Mouse (Mus musculus): ENCODE data around the gene Apopt1. TPM values are rescaled to one million over a fixed set of nuclear protein-coding genes. Genes with fewer than 3 reads are reported as not detected.

Gene Apopt1
- polyA plus RNA-seq, 1 experiment from 2014 or later, result 58.5 TPM

DNA sequence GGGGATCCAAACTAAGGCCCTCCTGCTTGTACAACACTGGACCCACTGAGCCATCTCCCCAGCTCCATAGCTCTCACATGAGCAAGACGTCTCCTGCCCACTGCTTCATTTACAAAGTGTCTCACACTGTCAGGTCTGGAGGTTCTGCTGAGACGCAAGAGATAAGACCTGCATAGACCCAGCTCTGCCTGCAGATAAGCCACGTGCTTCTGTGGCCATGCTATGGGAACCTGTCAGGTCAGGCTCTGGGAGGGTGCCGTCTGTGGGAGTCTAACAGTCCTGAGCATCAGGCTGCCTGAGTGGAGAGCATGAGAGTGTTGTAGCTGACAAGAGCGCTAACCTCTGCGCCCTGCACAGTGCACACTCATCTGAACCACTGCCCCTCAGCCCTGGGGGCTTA lies 74.0 kb downstream of the Apopt1 start:
- no peak for ATAC-seq (ENCODE audit: low FRiP score)
- Histone ChIP-seq H3K4me2 (no peak overlapping the region), H3K36me3 (peaks cover 93% of the 10 kb centered on the region), H3K9me3 (replicated peaks) (no peaks in the 10 kb centered on the region), H3K9ac (replicated peaks) (no peak overlapping the region), H3K27ac (replicated peaks) (no peak overlapping the region), H3K27me3 (replicated peaks) (no peaks in the 10 kb centered on the region), H3K4me3 (replicated peaks) (no peak overlapping the region), H3K4me1 (no peaks in the 10 kb centered on the region)
- 94% methylated on average over 6 of the region's 6 CpGs for WGBS

DNA sequence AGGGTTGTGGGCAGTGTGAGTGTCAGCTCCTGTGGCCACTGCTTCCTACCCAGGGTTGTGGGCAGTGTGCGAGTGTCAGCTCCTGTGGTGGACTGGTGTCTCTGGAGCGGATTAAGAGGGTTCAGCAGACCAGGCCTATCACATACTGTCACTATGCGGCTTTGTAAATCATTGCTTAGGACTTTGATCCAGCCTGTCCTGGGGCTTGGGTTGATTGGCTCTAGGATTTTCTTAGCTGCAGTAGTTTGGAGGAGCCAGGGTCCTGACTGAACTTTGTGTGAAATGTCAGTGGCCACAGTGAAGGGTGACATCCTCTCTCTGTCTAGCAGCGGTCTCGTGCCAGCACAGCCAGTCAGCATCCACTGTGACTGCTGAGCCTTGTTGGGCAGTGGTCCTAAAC lies 77.0 kb downstream of the Apopt1 start:
- ATAC-seq (ENCODE audit: low FRiP score), result no peak
- H3K27me3 ChIP-seq (replicated peaks), result no peaks in the 10 kb centered on the region

DNA sequence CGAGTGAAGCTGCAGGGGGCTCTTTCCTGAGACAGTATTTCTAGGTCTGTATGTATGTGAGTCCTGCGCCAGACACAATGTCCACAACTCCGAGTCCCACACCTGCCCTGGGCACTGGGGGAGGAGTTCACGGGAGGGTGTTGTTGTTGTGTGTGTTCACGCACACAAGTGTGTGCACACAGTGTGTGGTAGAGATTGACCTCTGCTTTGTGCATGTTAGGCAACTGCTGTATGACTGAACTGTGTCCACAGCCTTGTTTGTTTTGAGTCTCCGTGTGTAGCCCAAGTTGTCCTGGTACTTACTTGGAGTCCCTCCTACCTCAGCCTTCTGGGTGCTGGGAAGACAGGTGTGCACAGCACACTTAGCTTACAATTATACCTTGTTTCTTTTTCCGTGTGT lies 77.6 kb downstream of the Apopt1 start:
- Histone ChIP-seq H3K36me3 (peaks cover 90% of the 10 kb centered on the region), H3K9ac (replicated peaks) (no peak overlapping the region), H3K27ac (replicated peaks) (no peak overlapping the region), H3K9me3 (replicated peaks) (no peaks in the 10 kb centered on the region), H3K4me1 (no peaks in the 10 kb centered on the region), H3K4me2 (no peak overlapping the region), H3K27me3 (replicated peaks) (no peaks in the 10 kb centered on the region), H3K4me3 (replicated peaks) (no peak overlapping the region)
- WGBS, result 90% methylated on average over 7 of the region's 7 CpGs
- no peak for ATAC-seq (ENCODE audit: low FRiP score)

More for the DNA sequence above, 77.0 kb downstream of the Apopt1 start:
- Histone ChIP-seq H3K4me1 (no peaks in the 10 kb centered on the region), H3K27ac (replicated peaks) (no peak overlapping the region), H3K9me3 (replicated peaks) (no peaks in the 10 kb centered on the region), H3K4me2 (no peak overlapping the region), H3K9ac (replicated peaks) (no peak overlapping the region), H3K4me3 (replicated peaks) (no peak overlapping the region), H3K36me3 (peaks cover 88% of the 10 kb centered on the region)
- WGBS, result 96% methylated on average over 5 of the region's 5 CpGs

DNA sequence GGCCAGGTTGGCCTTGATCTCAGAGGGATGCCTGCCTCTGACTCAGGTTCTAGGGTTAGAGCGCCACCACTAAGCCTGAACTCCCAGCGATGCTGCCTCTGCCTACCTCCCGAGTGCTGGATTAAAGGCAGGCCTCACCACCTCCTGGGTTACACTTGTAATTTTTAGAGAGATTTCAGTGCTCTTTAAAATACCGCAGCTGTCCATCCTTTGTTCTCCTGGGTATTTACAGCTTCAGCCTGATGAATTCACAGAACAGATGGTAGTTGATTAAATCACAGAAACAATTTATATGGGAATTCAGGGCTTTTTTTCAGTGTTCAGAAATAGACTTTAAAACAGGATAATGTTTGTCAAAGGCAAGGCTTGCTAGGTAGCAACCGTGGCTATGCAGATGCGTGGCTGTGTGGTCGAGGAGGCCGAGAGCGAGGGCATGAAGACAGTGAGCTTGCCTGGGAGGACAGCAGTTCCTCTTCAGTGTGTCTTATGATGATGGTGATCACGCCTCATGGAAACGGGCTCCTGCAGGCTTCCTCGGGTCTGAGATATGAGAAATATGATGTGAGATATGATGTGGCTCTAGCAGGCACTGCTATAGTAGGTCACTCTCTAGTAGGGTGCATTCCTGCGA lies 78.5 kb downstream of the Apopt1 start:
- ATAC-seq (ENCODE audit: low FRiP score), result no peak

DNA sequence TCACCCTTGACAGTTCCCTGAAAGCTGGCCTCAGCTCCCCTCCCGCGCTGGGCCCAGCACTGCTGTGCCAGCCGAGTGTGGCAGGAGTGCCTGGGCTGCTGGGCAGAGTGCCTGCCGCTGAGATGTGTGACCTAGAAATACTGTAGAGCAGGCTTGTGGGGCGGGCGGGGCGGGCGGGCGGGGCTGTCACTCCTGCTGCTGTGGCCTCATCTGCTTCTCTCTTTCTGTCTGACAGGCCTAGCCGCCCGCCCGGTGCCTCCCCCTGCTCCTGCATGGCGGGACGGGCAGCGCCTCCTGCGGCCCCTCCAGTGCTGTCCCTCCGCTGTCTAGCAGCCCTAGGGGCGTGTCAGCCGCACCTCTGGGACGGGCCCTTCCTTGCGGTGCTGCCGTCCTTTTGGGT lies 81.0 kb downstream of the Apopt1 start:
- 80% methylated on average over 22 of the region's 22 CpGs for WGBS
- H3K36me3 ChIP-seq, result peaks cover 78% of the 10 kb centered on the region

More for the DNA sequence above, 78.5 kb downstream of the Apopt1 start:
- 69% methylated on average over 13 of the region's 13 CpGs for WGBS
- Histone ChIP-seq H3K9ac (replicated peaks) (no peak overlapping the region), H3K27me3 (replicated peaks) (no peaks in the 10 kb centered on the region), H3K36me3 (peaks cover 90% of the 10 kb centered on the region), H3K4me1 (no peaks in the 10 kb centered on the region), H3K4me2 (no peak overlapping the region), H3K27ac (replicated peaks) (0 out of 2 replicates have a peak overlapping the region, but pooled peaks have one; percentile 66), H3K9me3 (replicated peaks) (no peaks in the 10 kb centered on the region), H3K4me3 (replicated peaks) (no peak overlapping the region)

DNA sequence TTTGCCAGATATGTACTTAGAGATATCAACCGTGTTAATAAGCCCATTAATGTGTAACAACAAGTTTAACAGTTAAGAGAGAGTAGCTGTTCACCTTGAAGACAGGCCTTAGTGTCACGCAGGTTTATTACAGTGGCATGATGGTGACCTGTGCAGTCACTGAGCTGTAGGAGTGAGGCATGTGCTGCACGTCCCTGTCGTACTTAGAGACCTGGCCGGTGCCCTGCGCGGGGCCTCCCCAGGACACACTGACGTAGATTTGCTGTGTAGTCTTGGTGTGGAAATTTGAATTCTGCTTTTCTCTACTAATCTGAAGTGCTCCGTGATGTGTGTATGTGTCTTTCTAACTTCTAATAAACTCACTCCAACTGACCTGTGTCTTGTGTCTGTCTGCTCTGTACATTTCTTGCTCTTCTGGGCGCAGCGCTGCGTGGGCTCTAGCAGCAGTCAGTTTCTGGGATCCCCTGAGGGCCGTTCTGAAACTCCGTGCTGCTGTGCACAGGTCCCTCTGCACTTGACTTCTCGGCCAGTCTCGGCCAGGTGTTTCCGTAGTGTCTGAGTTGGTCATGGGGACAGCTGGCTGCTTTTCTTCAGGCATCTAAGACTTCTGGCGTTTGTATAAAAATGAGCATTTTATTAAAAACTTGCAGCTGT lies 81.6 kb downstream of the Apopt1 start:
- no peak overlapping the region for H3K9ac ChIP-seq (replicated peaks)
- no peak overlapping the region for H3K4me3 ChIP-seq (replicated peaks)
- WGBS, result 93% methylated on average over 18 of the region's 18 CpGs
- peaks cover 72% of the 10 kb centered on the region for H3K36me3 ChIP-seq
- H3K9me3 ChIP-seq (replicated peaks), result no peaks in the 10 kb centered on the region
- no peak overlapping the region for H3K4me2 ChIP-seq
- no peaks in the 10 kb centered on the region for H3K27me3 ChIP-seq (replicated peaks)
- ATAC-seq (ENCODE audit: low FRiP score), result no peak
- no peak overlapping the region for H3K27ac ChIP-seq (replicated peaks)
- H3K4me1 ChIP-seq, result no peaks in the 10 kb centered on the region

More for the DNA sequence above, 81.0 kb downstream of the Apopt1 start:
- H3K4me2 ChIP-seq, result no peak overlapping the region
- H3K27ac ChIP-seq (replicated peaks), result no peak overlapping the region
- no peak overlapping the region for H3K9ac ChIP-seq (replicated peaks)
- ATAC-seq (ENCODE audit: low FRiP score), result no peak
- H3K9me3 ChIP-seq (replicated peaks), result no peaks in the 10 kb centered on the region
- no peak overlapping the region for H3K4me3 ChIP-seq (replicated peaks)
- H3K4me1 ChIP-seq, result no peaks in the 10 kb centered on the region
- H3K27me3 ChIP-seq (replicated peaks), result no peaks in the 10 kb centered on the region

DNA sequence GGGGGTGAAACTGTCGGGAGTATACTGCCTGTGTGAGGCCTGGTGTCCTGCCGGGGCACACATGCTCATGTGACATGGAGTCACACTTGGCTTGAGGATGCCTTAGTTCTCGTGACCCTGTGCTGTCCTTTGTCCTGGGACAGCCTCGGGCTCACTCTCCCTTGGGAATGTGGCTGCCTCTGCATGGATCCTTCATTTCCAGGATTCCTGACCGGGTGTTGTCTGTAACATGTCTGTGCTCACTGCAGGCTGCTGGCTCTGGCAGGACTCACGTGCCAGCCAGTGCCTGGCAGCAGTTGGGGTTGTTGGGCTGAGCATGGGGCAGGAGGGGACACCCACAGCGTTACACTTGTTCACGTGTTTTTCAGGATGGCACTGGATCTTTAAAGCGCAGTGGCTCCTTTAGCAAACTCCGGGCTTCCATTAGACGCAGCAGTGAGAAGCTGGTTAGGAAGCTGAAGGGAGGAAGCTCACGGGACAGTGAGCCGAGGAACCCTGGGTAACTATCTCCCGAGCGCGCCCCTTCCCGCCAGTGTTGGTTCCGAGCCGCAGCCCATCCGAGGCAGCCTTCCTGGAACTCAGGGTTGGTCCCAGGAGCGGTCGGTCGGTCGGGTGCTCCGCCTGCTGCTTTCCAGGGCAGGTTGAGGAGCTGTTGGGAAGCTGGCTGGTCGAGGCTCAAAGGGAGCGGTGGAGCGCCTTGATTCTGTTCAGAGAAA lies 82.3 kb downstream of the Apopt1 start:
- Histone ChIP-seq H3K9ac (replicated peaks) (no peak overlapping the region), H3K27me3 (replicated peaks) (no peaks in the 10 kb centered on the region), H3K27ac (replicated peaks) (no peak overlapping the region), H3K9me3 (replicated peaks) (no peaks in the 10 kb centered on the region), H3K4me3 (replicated peaks) (no peak overlapping the region), H3K36me3 (peaks cover 65% of the 10 kb centered on the region), H3K4me2 (no peak overlapping the region), H3K4me1 (no peaks in the 10 kb centered on the region)
- no peak for ATAC-seq (ENCODE audit: low FRiP score)
- WGBS, result 89% methylated on average over 28 of the region's 28 CpGs

DNA sequence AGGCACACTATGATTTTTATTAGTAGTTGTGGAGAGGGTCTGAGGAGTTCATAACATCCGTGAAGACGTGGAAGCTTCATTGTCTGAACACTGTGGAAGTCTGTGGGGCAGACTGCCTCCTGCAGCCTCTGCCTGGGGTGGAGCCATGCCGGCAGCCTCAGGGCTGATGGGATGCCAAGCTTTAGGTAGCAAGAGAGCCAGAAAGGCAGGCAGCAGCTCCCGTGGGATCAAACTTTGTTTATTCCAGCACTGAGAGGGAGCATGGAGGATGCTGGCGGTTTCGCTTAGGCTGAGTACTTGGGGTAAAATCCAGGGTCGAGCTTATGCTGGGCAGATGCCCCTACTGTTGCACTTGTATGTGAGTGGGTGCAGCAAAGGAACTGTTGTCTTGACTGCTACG lies 84.2 kb downstream of the Apopt1 start:
- Histone ChIP-seq H3K36me3 (peaks cover 56% of the 10 kb centered on the region), H3K9ac (replicated peaks) (no peak overlapping the region), H3K9me3 (replicated peaks) (no peaks in the 10 kb centered on the region), H3K27me3 (replicated peaks) (no peaks in the 10 kb centered on the region), H3K27ac (replicated peaks) (no peak overlapping the region), H3K4me3 (replicated peaks) (no peak overlapping the region), H3K4me1 (no peaks in the 10 kb centered on the region), H3K4me2 (no peak overlapping the region)
- no peak for ATAC-seq (ENCODE audit: low FRiP score)
- 80% methylated on average over 8 of the region's 8 CpGs for WGBS

DNA sequence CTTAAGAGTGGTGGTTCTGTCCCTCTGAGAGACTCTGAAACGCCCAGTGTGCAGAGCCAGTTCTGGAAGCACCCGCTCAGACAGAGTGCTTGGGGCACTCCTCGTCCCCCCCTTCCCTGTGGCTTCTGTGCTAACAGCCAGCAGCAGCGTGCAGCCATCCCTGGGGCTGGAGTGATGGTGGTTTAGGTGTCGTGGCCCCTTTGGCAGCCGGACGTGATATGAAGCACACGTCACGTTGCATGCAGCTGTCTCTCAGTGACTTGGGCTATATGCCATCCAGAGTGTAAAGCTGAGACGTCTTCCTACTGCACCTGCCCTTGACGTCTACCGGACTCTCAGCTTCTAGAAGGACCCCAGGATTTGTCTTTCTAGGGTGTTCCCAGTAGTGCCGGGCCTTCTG lies 85.4 kb downstream of the Apopt1 start:
- H3K9me3 ChIP-seq (replicated peaks), result no peaks in the 10 kb centered on the region
- H3K4me2 ChIP-seq, result no peak overlapping the region
- 96% methylated on average over 13 of the region's 13 CpGs for WGBS
- H3K4me1 ChIP-seq, result no peaks in the 10 kb centered on the region
- H3K27me3 ChIP-seq (replicated peaks), result no peaks in the 10 kb centered on the region
- H3K36me3 ChIP-seq, result peaks cover 53% of the 10 kb centered on the region
- no peak overlapping the region for H3K4me3 ChIP-seq (replicated peaks)
- ATAC-seq (ENCODE audit: low FRiP score), result no peak
- no peak overlapping the region for H3K9ac ChIP-seq (replicated peaks)
- H3K27ac ChIP-seq (replicated peaks), result no peak overlapping the region

DNA sequence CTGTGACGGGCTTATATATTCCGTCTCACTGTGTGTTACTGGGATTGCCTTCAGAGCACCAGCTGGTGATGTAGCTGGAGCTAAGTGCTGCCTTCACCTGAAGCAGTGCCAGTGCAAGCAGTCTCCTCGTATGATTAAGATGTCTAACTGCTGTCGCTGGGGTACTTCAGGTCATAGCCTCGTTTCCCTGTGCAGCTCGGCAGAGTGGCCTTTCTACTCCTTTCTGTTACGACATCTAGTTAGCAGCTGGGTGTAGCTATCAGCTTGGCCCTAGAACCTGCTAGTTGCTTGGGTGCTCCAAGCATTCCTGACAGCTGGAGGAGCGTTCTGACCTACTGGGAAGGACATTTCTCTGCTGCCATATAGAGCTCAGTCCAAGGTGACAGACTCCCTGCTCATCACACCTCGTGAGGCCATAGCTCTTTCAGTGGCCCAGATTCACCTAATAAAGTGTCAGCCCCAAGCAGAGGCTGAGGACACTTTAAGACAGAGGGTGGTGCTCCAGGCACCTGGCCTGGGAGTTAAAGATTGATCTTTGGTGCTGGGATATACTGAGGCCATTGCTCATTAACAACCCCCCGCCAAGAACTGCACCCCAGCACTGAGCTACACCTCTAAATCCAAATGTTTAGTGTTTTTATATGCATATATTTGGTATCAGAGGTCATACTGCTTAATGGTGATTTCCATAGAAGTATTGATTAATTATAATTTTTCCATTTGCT lies 87.6 kb downstream of the Apopt1 start:
- WGBS, result 90% methylated on average over 10 of the region's 10 CpGs
- H3K27me3 ChIP-seq (replicated peaks), result no peaks in the 10 kb centered on the region

DNA sequence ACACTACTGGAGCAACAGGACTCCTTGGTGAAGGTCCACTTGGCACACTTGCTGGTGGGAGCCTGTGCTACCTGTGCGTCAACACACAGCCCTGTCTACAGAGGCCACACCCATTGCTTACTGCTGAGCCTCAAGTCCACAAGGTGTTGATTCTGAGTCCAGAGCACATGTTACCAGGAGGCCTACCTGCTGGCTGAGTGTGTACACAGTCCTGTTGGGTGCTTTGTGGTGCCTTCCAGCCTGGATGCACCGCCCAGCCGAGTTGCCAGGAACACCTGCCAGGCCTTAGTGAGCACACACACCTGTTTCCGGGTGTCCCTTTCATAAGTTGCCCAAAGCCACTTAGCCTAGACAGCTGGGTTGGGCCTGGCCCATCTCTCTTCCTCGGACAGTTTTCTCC lies 90.5 kb downstream of the Apopt1 start:
- Histone ChIP-seq H3K9me3 (replicated peaks) (no peaks in the 10 kb centered on the region), H3K27ac (replicated peaks) (no peak overlapping the region), H3K36me3 (peaks cover 51% of the 10 kb centered on the region), H3K9ac (replicated peaks) (no peak overlapping the region), H3K4me3 (replicated peaks) (no peak overlapping the region), H3K4me2 (no peak overlapping the region), H3K4me1 (no peaks in the 10 kb centered on the region), H3K27me3 (replicated peaks) (no peaks in the 10 kb centered on the region)
- no peak for ATAC-seq (ENCODE audit: low FRiP score)
- WGBS, result 94% methylated on average over 5 of the region's 5 CpGs

More for the DNA sequence above, 87.6 kb downstream of the Apopt1 start:
- no peaks in the 10 kb centered on the region for H3K9me3 ChIP-seq (replicated peaks)
- no peak overlapping the region for H3K4me3 ChIP-seq (replicated peaks)
- H3K9ac ChIP-seq (replicated peaks), result no peak overlapping the region
- H3K36me3 ChIP-seq, result peaks cover 51% of the 10 kb centered on the region
- no peak overlapping the region for H3K27ac ChIP-seq (replicated peaks)
- no peaks in the 10 kb centered on the region for H3K4me1 ChIP-seq
- H3K4me2 ChIP-seq, result no peak overlapping the region
- ATAC-seq (ENCODE audit: low FRiP score), result no peak

Data from neural tube, embryonic 15.5 days (tissue).